Mouse (Mus musculus) embryonic fibroblast, embryonic 13.5 days (primary cell): ENCODE data around the gene Krtap1-3. TPM values are rescaled to one million over a fixed set of nuclear protein-coding genes. Genes with fewer than 3 reads are reported as not detected.
A peak's percentile ranks its signal among the peaks of the same experiment; 100 is the strongest.

Experiments used
- H3K27ac ChIP-seq: 2 replicates; pipeline ENCODE4 v1.5.1; 2012; ENCODE audit warnings: low read length, control low read depth, inconsistent platforms; ENCODE audit not compliant: insufficient read depth
- H3K4me1 ChIP-seq: 2 replicates; pipeline ENCODE4 v1.6.1; 2011; ENCODE audit warnings: low read length; ENCODE audit not compliant: control insufficient read depth, insufficient read depth
- H3K4me3 ChIP-seq: 2 replicates; pipeline ENCODE4 v1.5.1; 2011; ENCODE audit warnings: mild to moderate bottlenecking, control low read depth, low read length; ENCODE audit not compliant: insufficient read depth
- CTCF ChIP-seq: IDR thresholded peaks from 2 replicates; pipeline ENCODE4 v1.5.1; 2011; ENCODE audit warnings: mild to moderate bottlenecking, control low read depth, low read length, moderate library complexity, borderline replicate concordance; ENCODE audit not compliant: insufficient read depth
- POLR2A ChIP-seq: IDR thresholded peaks from 2 replicates; pipeline ENCODE4 v1.6.1; 2011; ENCODE audit warnings: low read depth, mild to moderate bottlenecking, control low read depth, low read length, moderate library complexity
- polyA plus RNA-seq: library from polyadenylated mRNA; stranded (reverse); fragments of >200 nt; gene quantifications from 2 replicates; pipeline ENCODE4 v1.2.4, GENCODE M21; 2011; ENCODE audit warnings: low read depth; ENCODE audit not compliant: missing spikeins, insufficient read length

Krtap1-3 gene
- polyA plus RNA-seq, 1 experiment, result not detected

DNA sequence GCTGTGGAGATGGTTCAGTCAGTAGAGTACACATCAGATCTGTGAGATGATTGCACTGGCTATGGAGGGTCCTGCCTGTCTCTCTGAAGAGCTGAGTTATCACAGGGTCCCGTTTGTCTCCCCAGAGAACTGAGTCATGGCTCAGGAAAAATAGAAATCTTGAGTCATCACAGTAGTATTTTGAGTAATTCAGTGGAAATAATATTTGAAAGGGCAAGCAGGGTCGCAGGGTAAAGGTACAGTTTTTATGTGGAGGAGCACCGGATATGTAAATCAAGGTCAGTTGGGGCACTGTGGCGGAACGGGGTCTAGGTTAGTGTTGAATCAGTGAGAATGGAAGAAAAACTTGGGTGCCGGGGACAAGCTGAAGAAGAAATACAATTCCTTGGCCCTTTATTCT lies 28.6 kb downstream of the Krtap1-3 start:
- TF ChIP-seq POLR2A (no peak), CTCF (no peak)
- Histone ChIP-seq H3K27ac (no peak overlapping the region), H3K4me1 (peaks cover 9% of the 10 kb centered on the region; the same call in 1 of the 2 replicates), H3K4me3 (no peak overlapping the region)

DNA sequence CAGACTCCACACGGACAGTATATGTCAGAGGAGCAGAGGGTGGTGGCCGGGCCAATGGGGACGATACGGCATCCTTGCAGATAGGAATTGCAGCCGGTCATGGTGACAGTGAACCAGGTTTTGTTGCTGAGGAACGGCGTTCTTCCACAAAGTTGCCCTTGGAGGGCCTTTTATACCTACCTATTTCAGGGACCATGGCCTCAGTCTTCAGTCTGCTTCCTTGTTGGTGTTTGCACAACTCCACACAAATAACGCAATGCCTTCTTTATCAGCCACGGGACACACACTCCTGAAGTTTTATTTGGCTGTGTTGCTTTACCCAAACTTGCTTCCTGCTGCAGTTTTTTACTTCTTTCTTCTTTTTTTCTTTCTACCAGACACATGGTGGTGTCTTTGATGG lies 31.8 kb downstream of the Krtap1-3 start, which contains the start of gene Gm11939:
Gene Gm11939, minus strand, starts transcription at position 101 of the 400 bp plus-strand sequence.
- Histone ChIP-seq H3K4me1 (peaks cover 7% of the 10 kb centered on the region; the same call in 1 of the 2 replicates), H3K27ac (no peak within 1 kb of the TSS; the same call in 1 of the 2 replicates), H3K4me3 (no peak within 1 kb of the TSS)
- no peak for TF ChIP-seq POLR2A
- no peak for TF ChIP-seq CTCF

DNA sequence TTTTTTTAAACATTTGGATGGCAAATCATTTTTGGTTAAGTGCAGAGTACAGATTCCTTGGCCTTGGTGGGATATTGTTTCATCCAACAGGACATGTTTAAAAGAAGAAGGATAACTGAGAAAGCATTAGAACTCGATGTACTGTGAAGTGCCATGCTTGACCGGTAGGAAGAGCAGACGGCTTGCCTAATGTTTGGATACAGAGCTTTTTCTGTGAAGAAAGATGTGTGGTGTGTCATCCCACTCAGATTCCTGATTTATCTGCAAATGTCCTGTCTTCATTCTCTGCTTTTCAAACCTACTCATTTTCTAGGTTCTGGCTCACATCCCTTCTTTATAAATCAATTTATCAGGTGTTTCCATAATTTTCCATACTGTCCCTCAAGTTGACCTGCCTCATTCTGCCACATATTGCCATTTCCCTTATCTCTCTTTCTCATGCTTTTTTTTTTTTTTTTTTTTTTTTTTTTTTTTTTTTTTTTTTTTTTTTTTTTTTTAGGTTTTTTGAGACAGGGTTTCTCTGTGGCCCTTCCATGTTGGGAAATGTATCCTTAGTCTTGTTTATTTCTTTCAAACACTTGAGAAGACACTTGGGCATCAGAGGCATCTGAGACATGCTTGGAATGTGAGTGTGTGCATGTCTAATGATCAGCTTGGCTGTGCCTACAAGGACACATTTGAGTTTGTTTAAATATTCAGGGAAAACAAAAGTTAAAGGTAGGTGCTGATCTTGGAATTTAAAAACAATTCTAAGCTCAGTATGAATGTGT lies 33.0 kb downstream of the Krtap1-3 start:
- TF ChIP-seq CTCF (no peak), POLR2A (no peak)
- Histone ChIP-seq H3K4me3 (no peak overlapping the region), H3K27ac (peak overlapping the region; percentile 34; the same call in 1 of the 2 replicates), H3K4me1 (peaks cover 9% of the 10 kb centered on the region; the same call in 1 of the 2 replicates)

DNA sequence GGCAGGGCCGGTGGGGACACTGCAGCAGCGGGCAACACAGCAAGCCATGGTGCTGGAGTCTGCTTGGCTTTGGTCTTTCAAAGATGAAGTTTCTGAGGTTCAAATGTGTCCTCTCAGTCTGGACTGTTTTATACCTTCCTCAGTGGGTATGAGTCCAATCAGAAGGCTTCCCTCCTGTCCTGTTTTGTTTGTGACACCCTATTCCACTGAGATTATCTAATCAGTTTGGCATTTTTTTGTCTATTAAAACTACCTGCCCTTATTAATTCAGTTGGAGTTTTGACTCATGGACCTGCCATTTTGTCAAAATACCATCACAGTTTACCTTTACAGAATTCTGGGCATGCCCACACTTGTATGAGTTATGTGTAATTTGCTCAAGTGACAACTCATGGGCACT lies 34.4 kb downstream of the Krtap1-3 start, which contains the start of gene Krtap3-2:
Gene Krtap3-2, minus strand, starts transcription at position 101 of the 400 bp plus-strand sequence.
- TF ChIP-seq CTCF, result no peak
- no peak for TF ChIP-seq POLR2A
- H3K4me3 ChIP-seq, result no peak within 1 kb of the TSS

DNA sequence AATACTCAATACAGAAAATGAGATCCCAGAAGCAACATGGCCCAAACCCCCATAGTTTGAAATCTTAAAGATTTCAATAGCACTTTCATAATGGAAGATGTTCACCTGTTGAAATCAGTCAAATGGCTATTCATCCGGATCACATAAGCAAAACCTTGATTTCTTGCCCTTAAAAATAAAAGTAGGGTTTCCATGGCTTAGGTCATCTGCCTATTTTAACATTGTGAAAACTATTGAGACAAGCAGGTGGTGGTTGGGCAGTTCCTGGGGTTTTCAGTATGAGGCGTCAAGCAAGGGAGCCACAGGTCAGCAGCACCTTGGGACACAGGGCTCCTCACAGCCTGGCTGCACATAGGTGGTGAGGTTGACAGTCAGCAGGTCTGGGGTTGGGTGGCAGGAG lies 34.9 kb downstream of the Krtap1-3 start:
- Histone ChIP-seq H3K4me3 (no peak overlapping the region), H3K4me1 (peaks cover 7% of the 10 kb centered on the region; the same call in 1 of the 2 replicates), H3K27ac (no peak overlapping the region)
- TF ChIP-seq CTCF, result no peak
- no peak for TF ChIP-seq POLR2A

More for the DNA sequence above, 34.4 kb downstream of the Krtap1-3 start, which contains the start of gene Krtap3-2:
- H3K27ac ChIP-seq, result no peak within 1 kb of the TSS
- peaks cover 7% of the 10 kb centered on the region; the same call in 1 of the 2 replicates for H3K4me1 ChIP-seq

DNA sequence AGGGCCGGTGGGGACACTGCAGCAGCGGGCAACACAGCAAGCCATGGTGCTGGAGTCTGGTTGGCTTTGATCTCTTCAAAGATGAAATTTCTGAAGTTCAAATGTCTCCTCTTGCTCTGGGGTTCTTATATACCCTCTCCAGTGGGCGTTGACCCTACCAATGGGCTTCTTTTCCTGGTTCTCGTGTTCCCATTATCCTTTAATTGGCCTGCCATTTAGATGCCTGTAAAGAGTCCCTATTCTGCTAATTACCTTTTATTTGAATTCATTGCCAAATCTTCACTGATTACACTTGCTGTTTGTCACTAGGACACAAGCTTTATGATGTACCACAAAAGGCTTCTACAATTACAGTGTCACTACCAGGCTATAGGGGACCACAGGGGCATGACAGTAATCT lies 40.4 kb downstream of the Krtap1-3 start, which contains the start of gene Krtap3-3:
Gene Krtap3-3, minus strand, starts transcription at position 101 of the 400 bp plus-strand sequence.
- no peak within 1 kb of the TSS for H3K4me3 ChIP-seq
- TF ChIP-seq CTCF (no peak), POLR2A (no peak)

DNA sequence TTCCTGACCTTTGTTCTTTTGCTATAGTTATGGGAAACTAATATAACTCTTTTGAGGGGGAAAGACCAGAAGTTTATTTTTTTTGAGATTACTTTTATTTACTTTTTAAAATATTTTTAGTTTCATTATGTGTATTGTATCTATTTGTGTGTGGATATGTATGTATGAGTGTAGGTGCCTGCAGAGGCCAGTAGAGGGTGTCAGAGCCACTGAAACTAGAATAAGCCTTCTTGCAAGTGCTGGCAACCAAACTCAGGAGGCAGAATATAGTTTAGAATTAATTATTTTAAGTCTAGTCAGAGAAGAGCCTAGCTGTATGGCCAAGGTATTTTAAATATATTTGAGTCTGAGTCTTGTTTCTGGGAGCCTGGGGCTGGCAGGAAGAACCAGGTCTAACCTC lies 43.2 kb downstream of the Krtap1-3 start:
- Histone ChIP-seq H3K4me1 (no peaks in the 10 kb centered on the region), H3K4me3 (no peak overlapping the region), H3K27ac (no peak overlapping the region)
- TF ChIP-seq POLR2A (no peak), CTCF (no peak)

More for the DNA sequence above, 40.4 kb downstream of the Krtap1-3 start, which contains the start of gene Krtap3-3:
- Histone ChIP-seq H3K27ac (no peak within 1 kb of the TSS), H3K4me1 (0 out of 2 replicates have a peak, but pooled peaks cover 2% of the 10 kb centered on the region)

Other genes starting within 250 kb of the Krtap1-3 start
- gene Krt27, start 240.2 kb downstream of the Krtap1-3 start, polyA plus RNA-seq, result not detected in 2 replicates
- gene Krt28, start 216.4 kb downstream of the Krtap1-3 start, polyA plus RNA-seq, result not detected in 2 replicates
- 4.0 and 4.5 TPM in 2 replicates for gene Krt10, start 202.0 kb downstream of the Krtap1-3 start, polyA plus RNA-seq
- gene Krt12, start 169.1 kb downstream of the Krtap1-3 start, polyA plus RNA-seq, result not detected in 2 replicates
- gene Krt20, start 153.2 kb downstream of the Krtap1-3 start, polyA plus RNA-seq, result 1.7 and 3.9 TPM in 2 replicates
- not detected in 2 replicates for gene Krt23, start 98.2 kb downstream of the Krtap1-3 start, polyA plus RNA-seq
- gene Krt39, start 70.0 kb downstream of the Krtap1-3 start, polyA plus RNA-seq, result not detected in 2 replicates
- not detected in 2 replicates for gene Krt40, start 48.2 kb downstream of the Krtap1-3 start, polyA plus RNA-seq
- gene Krtap3-3, start 40.5 kb downstream of the Krtap1-3 start, polyA plus RNA-seq, result not detected in 2 replicates
- not detected in 2 replicates for gene Krtap3-2, start 34.5 kb downstream of the Krtap1-3 start, polyA plus RNA-seq
- not detected in 2 replicates for gene Gm11939, start 31.9 kb downstream of the Krtap1-3 start, polyA plus RNA-seq
- not detected in 2 replicates for gene Krtap3-1, start 24.7 kb downstream of the Krtap1-3 start, polyA plus RNA-seq
- gene Krtap1-5, start 10.3 kb downstream of the Krtap1-3 start, polyA plus RNA-seq, result not detected in 2 replicates
- not detected in 2 replicates for gene Krtap1-4, start 7.7 kb downstream of the Krtap1-3 start, polyA plus RNA-seq
- gene Krtap9-3, start 6.8 kb upstream of the Krtap1-3 start, polyA plus RNA-seq, result not detected in 2 replicates
- gene Gm11938, start 12.0 kb upstream of the Krtap1-3 start, polyA plus RNA-seq, result not detected in 2 replicates
- not detected in 2 replicates for gene Gm11937, start 18.9 kb upstream of the Krtap1-3 start, polyA plus RNA-seq
- not detected in 2 replicates for gene Krtap2-4, start 23.5 kb upstream of the Krtap1-3 start, polyA plus RNA-seq
- gene Gm11562, start 29.1 kb upstream of the Krtap1-3 start, polyA plus RNA-seq, result not detected in 2 replicates
- gene Krtap4-1, start 36.9 kb upstream of the Krtap1-3 start, polyA plus RNA-seq, result not detected in 2 replicates
- not detected in 2 replicates for gene Krtap4-2, start 43.7 kb upstream of the Krtap1-3 start, polyA plus RNA-seq
- gene Krtap4-7, start 52.8 kb upstream of the Krtap1-3 start, polyA plus RNA-seq, result not detected in 2 replicates
- gene Gm11555, start 58.9 kb upstream of the Krtap1-3 start, polyA plus RNA-seq, result not detected in 2 replicates
- gene Gm11563, start 67.6 kb upstream of the Krtap1-3 start, polyA plus RNA-seq, result not detected in 2 replicates
- not detected in 2 replicates for gene Krtap4-6, start 74.6 kb upstream of the Krtap1-3 start, polyA plus RNA-seq
- not detected in 2 replicates for gene Gm14190, start 99.4 kb upstream of the Krtap1-3 start, polyA plus RNA-seq
- not detected in 2 replicates for gene Gm14180, start 143.0 kb upstream of the Krtap1-3 start, polyA plus RNA-seq
- not detected in 2 replicates for gene Gm11595, start 181.6 kb upstream of the Krtap1-3 start, polyA plus RNA-seq
- not detected in 2 replicates for gene Krtap4-8, start 189.4 kb upstream of the Krtap1-3 start, polyA plus RNA-seq
- gene Krtap4-9, start 193.9 kb upstream of the Krtap1-3 start, polyA plus RNA-seq, result not detected in 2 replicates
- not detected in 2 replicates for gene Gm11596, start 202.1 kb upstream of the Krtap1-3 start, polyA plus RNA-seq
- not detected in 2 replicates for gene Gm11569, start 207.6 kb upstream of the Krtap1-3 start, polyA plus RNA-seq
- not detected in 2 replicates for gene Gm11554, start 213.1 kb upstream of the Krtap1-3 start, polyA plus RNA-seq
- gene Krtap4-13, start 218.6 kb upstream of the Krtap1-3 start, polyA plus RNA-seq, result not detected in 2 replicates
- not detected in 2 replicates for gene Gm11564, start 224.3 kb upstream of the Krtap1-3 start, polyA plus RNA-seq
- not detected in 2 replicates for gene 2300003K06Rik, start 246.7 kb upstream of the Krtap1-3 start, polyA plus RNA-seq